Mouse (Mus musculus) effector memory CD4-positive, alpha-beta T cell, adult 5 months (primary cell): Measurements from ENCODE around the gene Gpr85. TPM values are rescaled to one million over a fixed set of nuclear protein-coding genes. Genes with fewer than 3 reads are reported as not detected.

Source experiments
- polyA plus RNA-seq: library from polyadenylated mRNA; unstranded; fragments of 100-300 nt; shearing (Covaris generic); gene quantifications from one replicate; pipeline ENCODE4 v1.2.1, GENCODE M21; 2017

Gpr85 gene
- 0.19 TPM for polyA plus RNA-seq

DNA sequence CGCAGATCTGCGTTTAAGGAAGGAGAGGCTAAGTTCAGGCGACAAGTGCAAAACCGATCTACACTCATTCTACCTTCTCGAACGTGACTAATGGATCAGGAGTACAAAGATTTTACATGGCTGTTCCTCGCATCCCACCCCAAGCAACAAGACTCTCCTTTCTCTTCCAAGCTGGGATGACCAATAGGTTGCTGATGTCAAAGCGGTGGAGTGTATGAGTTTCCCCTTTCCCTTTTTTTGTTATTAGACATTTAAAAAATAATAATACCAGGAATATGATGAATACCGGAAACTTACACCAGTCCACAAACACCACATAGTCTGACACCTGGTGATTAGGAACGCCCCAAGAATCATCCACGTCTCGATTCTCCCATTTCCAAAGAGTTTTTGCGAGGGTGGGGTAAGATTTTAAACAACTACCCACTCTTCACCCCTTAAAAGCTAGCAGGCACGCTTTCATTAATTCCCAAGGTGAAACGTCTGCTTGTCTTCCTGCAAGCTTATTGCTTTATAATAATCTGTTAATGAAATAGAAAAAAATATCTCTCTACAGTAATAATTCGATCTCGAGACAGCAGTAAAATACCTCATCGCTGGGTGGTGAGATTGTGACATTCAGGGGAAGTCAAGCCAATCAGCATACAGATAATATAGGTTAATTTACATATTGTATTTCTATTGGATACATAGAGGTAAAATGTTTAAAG, at the start of gene Gpr85:
TSS of gene Gpr85 (minus strand) at position 598 of the 710 bp plus-strand sequence.

GRCm38 (mm10) chr6:13870919-13871624, 31.3 kb upstream of the Gpr85 start, which contains the start of gene 2610001J05Rik:
Gene 2610001J05Rik, minus strand, starts transcription at chr6:13871518.

Other genes with a start within 250 kb of the Gpr85 start
- gene Tmem168, start 231.8 kb downstream of the Gpr85 start, polyA plus RNA-seq, result 58.2 TPM
- 27.4 TPM for gene Bmt2, start 162.0 kb downstream of the Gpr85 start, polyA plus RNA-seq
- 78.0 TPM for gene 2610001J05Rik, start 31.6 kb upstream of the Gpr85 start, polyA plus RNA-seq